Mouse (Mus musculus): ENCODE measurements around the gene Exoc7. TPM values are rescaled to one million over a fixed set of nuclear protein-coding genes. Genes with fewer than 3 reads are reported as not detected.

The Exoc7 gene
- polyA plus RNA-seq, 1 experiment from 2014 or later = 78.8 TPM

DNA sequence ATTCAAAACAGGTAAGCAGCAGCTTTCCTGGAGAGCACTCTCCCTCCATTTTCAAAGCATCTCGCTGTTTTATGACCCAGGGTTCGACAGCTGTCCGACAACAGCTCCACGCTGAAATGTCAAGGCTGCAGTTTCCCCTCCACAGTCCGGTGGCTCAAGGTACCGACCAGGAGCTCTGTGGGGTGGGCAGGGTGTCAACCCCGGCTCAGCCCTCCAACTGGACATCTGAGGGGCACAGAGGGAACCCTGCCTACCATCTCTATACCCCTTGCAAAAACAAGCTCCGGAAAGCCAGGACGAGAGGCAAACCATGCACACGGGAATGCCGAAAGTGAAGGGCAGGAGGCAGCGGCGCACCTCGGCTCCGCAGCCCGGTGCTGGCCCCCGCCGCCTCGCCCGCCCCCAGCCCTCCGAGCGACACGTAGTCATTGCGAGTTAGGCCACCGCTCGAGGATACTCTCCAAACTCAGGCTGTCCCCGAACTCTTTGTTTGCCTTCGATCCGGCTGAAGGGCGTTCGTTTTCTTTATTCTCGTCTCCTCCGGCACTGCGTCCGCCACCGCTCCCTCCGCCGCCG is 33.5 kb downstream of the Exoc7 start:
- Histone ChIP-seq H3K4me3 (peak overlapping the region; percentile 71), H3K27me3 (no peaks in the 10 kb centered on the region), H3K27ac (peak overlapping the region; percentile 86), H3K4me2 (replicated peaks) (peak overlapping the region; percentile 66), H3K4me1 (peaks cover 11% of the 10 kb centered on the region; the same call in 1 of the 2 replicates), H3K9me3 (no peaks in the 10 kb centered on the region), H3K9ac (peak overlapping the region; percentile 80), H3K36me3 (peaks cover 23% of the 10 kb centered on the region)
- under 1% methylated on average over 39 of the region's 39 CpGs for WGBS
- peak; percentile 17; the same call in 1 of the 2 replicates for ATAC-seq (ENCODE audit: insufficient number of reproducible peaks, insufficient read depth, low FRiP score, low TSS enrichment)

DNA sequence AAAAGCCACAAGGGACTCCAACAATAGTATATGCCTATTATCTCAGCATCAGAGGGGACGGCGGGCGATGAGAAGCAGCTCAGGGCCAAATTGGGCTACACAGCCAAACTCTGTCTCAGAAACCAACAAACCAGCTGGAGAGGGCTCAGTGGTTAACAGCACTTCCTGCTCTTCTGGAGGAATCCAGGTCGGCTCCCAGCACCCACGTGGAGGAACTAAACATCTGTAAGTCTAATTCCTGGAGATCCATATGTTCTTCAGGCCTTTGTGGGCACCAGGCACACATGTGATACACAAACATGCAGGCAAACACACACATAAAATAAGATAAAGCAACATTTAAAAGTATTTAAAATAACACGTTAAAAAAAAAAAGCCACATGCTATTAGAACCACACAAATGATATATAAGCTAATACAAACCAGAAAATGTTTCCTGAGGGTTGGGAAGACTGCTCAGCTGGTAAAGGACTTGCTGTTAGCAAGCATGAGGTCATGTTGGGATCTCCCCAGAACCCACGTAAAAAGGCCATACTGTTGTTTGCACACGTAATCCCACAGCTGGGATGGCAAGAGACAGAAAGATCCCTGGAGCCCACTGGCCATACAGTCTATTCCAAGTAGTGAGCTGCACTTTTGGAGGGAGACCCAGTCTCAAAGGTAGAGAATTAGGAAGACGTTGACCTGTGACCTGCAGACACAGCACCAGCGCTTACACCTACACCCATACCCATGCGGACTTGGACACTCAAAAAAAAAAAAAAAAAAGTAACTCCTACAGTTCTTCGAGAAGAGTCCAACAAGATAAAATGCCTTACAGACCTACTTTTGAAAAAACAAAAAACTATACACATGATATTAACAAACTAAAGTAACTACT is 34.2 kb downstream of the Exoc7 start:
- ATAC-seq (ENCODE audit: insufficient number of reproducible peaks, insufficient read depth, low FRiP score, low TSS enrichment) = no peak
- peak overlapping the region; percentile 80 for H3K9ac ChIP-seq
- H3K36me3 ChIP-seq = peaks cover 31% of the 10 kb centered on the region
- peak overlapping the region; percentile 66 for H3K4me2 ChIP-seq (replicated peaks)
- H3K9me3 ChIP-seq = no peaks in the 10 kb centered on the region
- H3K4me3 ChIP-seq = peak overlapping the region; percentile 71
- no peaks in the 10 kb centered on the region for H3K27me3 ChIP-seq
- no peak overlapping the region for H3K27ac ChIP-seq
- peaks cover 11% of the 10 kb centered on the region; the same call in 1 of the 2 replicates for H3K4me1 ChIP-seq
- WGBS = 48% methylated on average over 12 of the region's 12 CpGs

DNA sequence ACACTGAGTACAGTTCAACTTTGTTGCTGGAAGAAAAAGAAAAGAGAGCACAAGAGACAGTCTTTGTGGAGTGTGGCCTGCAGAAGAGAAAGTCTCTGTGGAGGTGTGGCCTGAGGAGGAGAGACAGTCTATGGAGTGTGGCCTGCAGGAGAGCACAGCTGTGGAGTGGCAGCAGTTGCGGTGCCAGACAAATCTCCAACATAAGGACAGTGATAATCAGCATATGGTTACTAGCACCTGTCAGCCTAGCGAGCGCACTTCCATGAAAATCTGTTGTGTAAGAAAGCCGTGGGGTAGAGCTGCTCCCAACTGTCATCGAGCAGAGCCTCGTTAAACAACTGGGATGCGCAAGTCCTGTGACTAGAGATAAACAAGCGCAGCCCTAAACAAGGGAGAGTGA is 37.5 kb downstream of the Exoc7 start:
- Histone ChIP-seq H3K27me3 (no peaks in the 10 kb centered on the region), H3K9me3 (no peaks in the 10 kb centered on the region), H3K4me1 (peaks cover 11% of the 10 kb centered on the region; the same call in 1 of the 2 replicates), H3K4me2 (replicated peaks) (no peak overlapping the region), H3K9ac (no peak overlapping the region), H3K4me3 (no peak overlapping the region), H3K36me3 (peaks cover 62% of the 10 kb centered on the region), H3K27ac (no peak overlapping the region)
- ATAC-seq (ENCODE audit: insufficient number of reproducible peaks, insufficient read depth, low FRiP score, low TSS enrichment) = no peak
- 94% methylated on average over 8 of the region's 8 CpGs for WGBS

GRCm38 (mm10) chr11:116268313-116268712 is 38.7 kb downstream of the Exoc7 start:
- H3K4me2 ChIP-seq (replicated peaks) = no peak overlapping the region
- H3K27ac ChIP-seq = no peak overlapping the region
- no peak for ATAC-seq (ENCODE audit: insufficient number of reproducible peaks, insufficient read depth, low FRiP score, low TSS enrichment)
- peaks cover 11% of the 10 kb centered on the region; the same call in 1 of the 2 replicates for H3K4me1 ChIP-seq
- no peaks in the 10 kb centered on the region for H3K27me3 ChIP-seq
- peaks cover 74% of the 10 kb centered on the region for H3K36me3 ChIP-seq
- H3K9me3 ChIP-seq = no peaks in the 10 kb centered on the region
- WGBS = 91% methylated on average over 6 of the region's 6 CpGs
- H3K9ac ChIP-seq = no peak overlapping the region
- no peak overlapping the region for H3K4me3 ChIP-seq

DNA sequence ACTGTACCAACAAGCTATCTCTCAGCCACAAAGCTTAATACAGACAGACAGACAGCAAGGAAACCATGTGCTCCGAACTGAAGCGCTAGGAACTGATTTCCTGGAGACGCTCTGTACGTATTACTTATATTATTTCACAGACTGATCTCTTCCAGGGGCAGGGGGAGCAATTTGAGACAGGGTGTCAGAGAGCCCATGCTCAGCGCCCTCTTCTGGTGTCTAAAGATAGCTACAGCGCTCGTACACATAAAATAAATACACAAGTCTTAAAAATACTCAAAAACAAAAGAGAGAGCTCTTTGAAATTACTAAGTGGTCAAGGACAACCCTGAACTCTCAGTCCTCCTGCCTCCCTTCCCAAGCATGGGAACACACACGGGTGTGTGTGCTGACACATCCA is 39.4 kb downstream of the Exoc7 start:
- no peak overlapping the region for H3K9ac ChIP-seq
- no peak overlapping the region for H3K4me2 ChIP-seq (replicated peaks)
- H3K27ac ChIP-seq = no peak overlapping the region
- H3K9me3 ChIP-seq = no peaks in the 10 kb centered on the region
- no peak for ATAC-seq (ENCODE audit: insufficient number of reproducible peaks, insufficient read depth, low FRiP score, low TSS enrichment)
- peaks cover 7% of the 10 kb centered on the region; the same call in 1 of the 2 replicates for H3K4me1 ChIP-seq
- H3K27me3 ChIP-seq = no peaks in the 10 kb centered on the region
- H3K4me3 ChIP-seq = no peak overlapping the region
- H3K36me3 ChIP-seq = peaks cover 81% of the 10 kb centered on the region
- 84% methylated on average over 8 of the region's 8 CpGs for WGBS

- ATAC-seq (ENCODE audit: insufficient number of reproducible peaks, insufficient read depth, low FRiP score, low TSS enrichment) = no peak
- Histone ChIP-seq H3K27ac (no peak overlapping the region), H3K4me2 (replicated peaks) (no peak overlapping the region), H3K4me3 (no peak overlapping the region), H3K36me3 (peaks cover 90% of the 10 kb centered on the region), H3K9me3 (no peaks in the 10 kb centered on the region), H3K27me3 (no peaks in the 10 kb centered on the region), H3K9ac (no peak overlapping the region), H3K4me1 (no peaks in the 10 kb centered on the region)
- 93% methylated on average over 4 of the region's 4 CpGs for WGBS
Observed at GRCm38 (mm10) chr11:116265850-116266249, 41.2 kb downstream of the Exoc7 start.

GRCm38 (mm10) chr11:116265352-116265751 is 41.7 kb downstream of the Exoc7 start:
- no peak for ATAC-seq (ENCODE audit: insufficient number of reproducible peaks, insufficient read depth, low FRiP score, low TSS enrichment)
- Histone ChIP-seq H3K9ac (no peak overlapping the region), H3K9me3 (no peaks in the 10 kb centered on the region), H3K27ac (no peak overlapping the region), H3K4me1 (no peaks in the 10 kb centered on the region), H3K36me3 (peaks cover 95% of the 10 kb centered on the region), H3K4me2 (replicated peaks) (no peak overlapping the region), H3K4me3 (no peak overlapping the region), H3K27me3 (no peaks in the 10 kb centered on the region)
- 91% methylated on average over 11 of the region's 11 CpGs for WGBS

DNA sequence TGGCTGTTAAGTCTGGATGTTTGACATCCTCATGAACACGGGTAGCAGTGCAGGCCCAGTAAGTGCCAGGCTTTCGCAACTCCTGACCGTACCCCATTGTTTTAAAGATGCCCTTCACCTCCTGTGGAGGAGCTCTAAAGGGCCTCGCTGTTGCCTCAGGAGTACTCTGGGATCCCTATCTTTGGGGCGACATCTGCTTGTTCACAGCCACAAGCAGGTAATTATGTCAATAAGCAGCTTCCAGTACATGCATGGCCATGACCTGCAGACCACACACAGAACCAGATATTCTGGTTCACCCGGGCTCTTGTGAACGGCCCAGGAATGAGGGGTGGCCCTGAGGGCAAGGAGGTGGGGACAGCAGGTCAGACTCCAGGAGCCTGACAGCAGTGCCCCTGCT is 46.8 kb downstream of the Exoc7 start:
- WGBS = 83% methylated on average over 7 of the region's 7 CpGs
- Histone ChIP-seq H3K4me2 (replicated peaks) (no peak overlapping the region), H3K9me3 (no peaks in the 10 kb centered on the region), H3K27ac (no peak overlapping the region), H3K4me3 (no peak overlapping the region), H3K36me3 (peaks cover 91% of the 10 kb centered on the region), H3K4me1 (no peaks in the 10 kb centered on the region), H3K27me3 (no peaks in the 10 kb centered on the region), H3K9ac (no peak overlapping the region)
- ATAC-seq (ENCODE audit: insufficient number of reproducible peaks, insufficient read depth, low FRiP score, low TSS enrichment) = no peak

GRCm38 (mm10) chr11:116259461-116259860 is 47.6 kb downstream of the Exoc7 start:
- H3K36me3 ChIP-seq = peaks cover 92% of the 10 kb centered on the region
- 93% methylated on average over 8 of the region's 8 CpGs for whole genome bisulfite sequencing

GRCm38 (mm10) chr11:116255982-116256675 is 50.9 kb downstream of the Exoc7 start:
- H3K9ac ChIP-seq = no peak overlapping the region
- 87% methylated on average over 9 of the region's 9 CpGs for WGBS
- no peaks in the 10 kb centered on the region for H3K27me3 ChIP-seq
- H3K36me3 ChIP-seq = peaks cover 92% of the 10 kb centered on the region
- H3K4me2 ChIP-seq (replicated peaks) = no peak overlapping the region
- H3K4me3 ChIP-seq = no peak overlapping the region
- ATAC-seq (ENCODE audit: insufficient number of reproducible peaks, insufficient read depth, low FRiP score, low TSS enrichment) = no peak
- H3K4me1 ChIP-seq = no peaks in the 10 kb centered on the region
- H3K27ac ChIP-seq = no peak overlapping the region
- H3K9me3 ChIP-seq = no peaks in the 10 kb centered on the region

More at GRCm38 (mm10) chr11:116259461-116259860, 47.6 kb downstream of the Exoc7 start:
- Histone ChIP-seq H3K27ac (no peak overlapping the region), H3K4me2 (replicated peaks) (no peak overlapping the region), H3K9me3 (no peaks in the 10 kb centered on the region), H3K27me3 (no peaks in the 10 kb centered on the region), H3K9ac (no peak overlapping the region), H3K4me3 (no peak overlapping the region), H3K4me1 (no peaks in the 10 kb centered on the region)
- ATAC-seq (ENCODE audit: insufficient number of reproducible peaks, insufficient read depth, low FRiP score, low TSS enrichment) = no peak

- no peak for ATAC-seq (ENCODE audit: insufficient number of reproducible peaks, insufficient read depth, low FRiP score, low TSS enrichment)
- Histone ChIP-seq H3K36me3 (peaks cover 92% of the 10 kb centered on the region), H3K9ac (no peak overlapping the region), H3K4me3 (no peak overlapping the region), H3K4me2 (replicated peaks) (no peak overlapping the region), H3K4me1 (no peaks in the 10 kb centered on the region), H3K27ac (no peak overlapping the region), H3K9me3 (no peaks in the 10 kb centered on the region), H3K27me3 (no peaks in the 10 kb centered on the region)
- WGBS = 86% methylated on average over 22 of the region's 22 CpGs
Observed at GRCm38 (mm10) chr11:116255090-116255981, 51.7 kb downstream of the Exoc7 start.
